Mouse (Mus musculus): ENCODE measurements around the gene Trip4.

DNA sequence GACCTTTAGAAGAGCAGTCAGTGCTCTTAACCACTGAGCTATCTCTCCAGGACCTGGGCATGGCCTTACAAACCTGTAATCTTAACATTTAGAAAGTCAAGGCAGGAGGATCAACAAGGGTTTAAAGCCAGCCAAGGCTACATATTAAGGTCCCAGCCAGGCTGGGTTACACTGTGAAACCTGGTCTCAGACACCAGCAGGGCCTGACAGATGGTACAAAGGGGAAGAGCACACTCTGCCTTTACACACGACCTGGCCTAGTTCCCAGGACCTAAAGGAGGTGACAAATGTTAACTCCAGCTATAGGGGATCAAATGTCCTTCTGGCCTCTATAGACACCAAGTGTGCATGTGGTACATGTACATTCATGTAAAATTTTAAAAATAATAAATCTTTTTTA, 48.9 kb downstream of the Trip4 start:
- no peak for TF ChIP-seq ZNF384 (IDR thresholded peaks at IDR 0.05; ENCODE audit: low read depth, low read length)
- TF ChIP-seq CHD2 (IDR thresholded peaks at IDR 0.05; ENCODE audit: low read depth, low read length) = no peak

Data from ES-E14 (cell line).